Mouse (Mus musculus) central nervous system, embryonic 14 days (tissue): ENCODE results near the gene Fbxw26. TPM values are rescaled to one million over a fixed set of nuclear protein-coding genes. Genes with fewer than 3 reads are reported as not detected.

Source experiments
- polyA plus RNA-seq: library from polyadenylated mRNA; depleted of rRNA; stranded (reverse); fragments of >200 nt; gene quantifications from 2 replicates; pipeline ENCODE4 v1.2.3, GENCODE M21; 2012; rRNA removed

The Fbxw26 gene
- polyA plus RNA-seq = not detected in 2 replicates

GRCm38 (mm10) chr9:109745989-109746388 is at the start of gene Fbxw26:
Gene Fbxw26, minus strand, starts transcription at chr9:109746089.

GRCm38 (mm10) chr9:109790570-109790969 is 44.7 kb upstream of the Fbxw26 start, which contains the start of gene Fbxw27:
Gene Fbxw27, minus strand, starts transcription at chr9:109790670.

GRCm38 (mm10) chr9:109702600-109702999 is 43.3 kb downstream of the Fbxw26 start, which contains the start of gene Fbxw18:
Gene Fbxw18, minus strand, starts transcription at chr9:109702700.

Other genes with a start within 250 kb of the Fbxw26 start
- gene Fbxw15, start 177.8 kb downstream of the Fbxw26 start, polyA plus RNA-seq = 0.27 and 0.28 TPM in 2 replicates
- 0.09 and 0.10 TPM in 2 replicates for gene Fbxw24, start 120.0 kb downstream of the Fbxw26 start, polyA plus RNA-seq
- 0.04 and 0.05 TPM in 2 replicates for gene Fbxw25, start 81.4 kb downstream of the Fbxw26 start, polyA plus RNA-seq
- 0.06 and 0.17 TPM in 2 replicates for gene Fbxw18, start 43.4 kb downstream of the Fbxw26 start, polyA plus RNA-seq
- gene Fbxw27, start 44.6 kb upstream of the Fbxw26 start, polyA plus RNA-seq = 0.14 TPM in 1 of 2 replicates, not detected in the other
- 0.16 TPM in 1 of 2 replicates, not detected in the other for gene Spink8, start 66.2 kb upstream of the Fbxw26 start, polyA plus RNA-seq
- gene Nme6, start 86.7 kb upstream of the Fbxw26 start, polyA plus RNA-seq = 50.6 and 52.3 TPM in 2 replicates
- 0.54 and 0.88 TPM in 2 replicates for gene Camp, start 103.5 kb upstream of the Fbxw26 start, polyA plus RNA-seq
- 18.4 and 18.6 TPM in 2 replicates for gene Cdc25a, start 129.5 kb upstream of the Fbxw26 start, polyA plus RNA-seq
- gene Map4, start 185.4 kb upstream of the Fbxw26 start, polyA plus RNA-seq = 176 and 198 TPM in 2 replicates